Mouse (Mus musculus) bone marrow macrophage, adult 2 months (primary cell): ENCODE data around the gene Dach1. TPM values are rescaled to one million over a fixed set of nuclear protein-coding genes. Genes with fewer than 3 reads are reported as not detected.

ENCODE experiments used
- H3K27ac ChIP-seq: 2 replicates; pipeline ENCODE4 v1.5.1; 2012; ENCODE audit warnings: low read depth, low read length; ENCODE audit not compliant: insufficient read depth
- H3K4me1 ChIP-seq: 2 replicates; pipeline ENCODE4 v1.6.1; 2012; ENCODE audit warnings: low read length; ENCODE audit not compliant: control insufficient read depth, insufficient read depth
- H3K4me3 ChIP-seq: 2 replicates; pipeline ENCODE4 v1.5.1; 2012; ENCODE audit warnings: mild to moderate bottlenecking, low read length, moderate library complexity; ENCODE audit not compliant: insufficient read depth
- CTCF ChIP-seq: IDR thresholded peaks from 2 replicates; pipeline ENCODE4 v1.5.1; 2012; ENCODE audit warnings: low read depth, mild to moderate bottlenecking, low read length, moderate library complexity
- POLR2A ChIP-seq: IDR thresholded peaks from 2 replicates; pipeline ENCODE4 v1.6.1; 2012; ENCODE audit warnings: mild to moderate bottlenecking, low read depth, low read length, borderline replicate concordance
- polyA plus RNA-seq: library from polyadenylated mRNA; stranded (reverse); fragments of >200 nt; gene quantifications from 2 replicates; pipeline ENCODE4 v1.2.4, GENCODE M21; 2012; ENCODE audit not compliant: missing spikeins, insufficient read depth, insufficient read length

Dach1 gene
- polyA plus RNA-seq, 1 experiment, result not detected

GRCm38 (mm10) chr14:98047670-98048069 lies 121.9 kb downstream of the Dach1 start:
- no peak overlapping the region for H3K27ac ChIP-seq
- H3K4me3 ChIP-seq, result no peak overlapping the region
- H3K4me1 ChIP-seq, result no peaks in the 10 kb centered on the region
- no peak for TF ChIP-seq CTCF

GRCm38 (mm10) chr14:98046960-98047359 lies 122.6 kb downstream of the Dach1 start:
- Histone ChIP-seq H3K27ac (no peak overlapping the region), H3K4me3 (no peak overlapping the region), H3K4me1 (no peaks in the 10 kb centered on the region)
- TF ChIP-seq POLR2A (no peak), CTCF (no peak)

DNA sequence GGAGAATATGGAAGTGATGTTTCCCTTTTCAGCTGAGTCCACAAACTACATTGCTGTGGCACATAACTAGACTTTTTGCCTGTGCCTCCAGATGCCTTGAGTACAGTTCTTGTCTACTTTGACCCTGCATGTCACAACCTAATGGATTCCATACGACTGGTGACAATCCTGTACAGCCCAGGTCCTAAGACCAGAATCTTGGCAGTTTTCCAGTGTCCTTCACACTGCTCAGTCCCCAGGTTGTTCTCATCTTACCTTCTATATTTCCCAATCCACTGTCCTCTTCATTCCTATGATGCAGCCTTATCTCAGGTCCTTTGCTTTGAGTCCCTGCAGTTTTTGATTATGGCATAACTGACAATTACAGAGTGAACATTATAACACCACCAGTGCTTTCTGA lies 131.0 kb downstream of the Dach1 start:
- Histone ChIP-seq H3K4me3 (no peak overlapping the region), H3K4me1 (no peaks in the 10 kb centered on the region), H3K27ac (no peak overlapping the region)
- TF ChIP-seq POLR2A (no peak), CTCF (no peak)

GRCm38 (mm10) chr14:98037175-98037574 lies 132.4 kb downstream of the Dach1 start:
- Histone ChIP-seq H3K27ac (no peak overlapping the region), H3K4me1 (no peaks in the 10 kb centered on the region), H3K4me3 (no peak overlapping the region)
- no peak for TF ChIP-seq POLR2A
- no peak for TF ChIP-seq CTCF

GRCm38 (mm10) chr14:98035261-98035660 lies 134.3 kb downstream of the Dach1 start:
- no peaks in the 10 kb centered on the region for H3K4me1 ChIP-seq
- H3K4me3 ChIP-seq, result no peak overlapping the region
- TF ChIP-seq POLR2A, result no peak
- no peak for TF ChIP-seq CTCF
- H3K27ac ChIP-seq, result no peak overlapping the region

- H3K4me3 ChIP-seq, result no peak overlapping the region
- no peaks in the 10 kb centered on the region for H3K4me1 ChIP-seq
- no peak overlapping the region for H3K27ac ChIP-seq
- no peak for TF ChIP-seq POLR2A
- no peak for TF ChIP-seq CTCF
Measured at GRCm38 (mm10) chr14:98023540-98023939, 146.0 kb downstream of the Dach1 start.

GRCm38 (mm10) chr14:98014053-98014452 lies 155.5 kb downstream of the Dach1 start:
- TF ChIP-seq CTCF (no peak), POLR2A (no peak)
- Histone ChIP-seq H3K27ac (no peak overlapping the region), H3K4me1 (no peaks in the 10 kb centered on the region), H3K4me3 (no peak overlapping the region)

GRCm38 (mm10) chr14:98008501-98008900 lies 161.1 kb downstream of the Dach1 start:
- TF ChIP-seq CTCF, result no peak
- TF ChIP-seq POLR2A, result no peak
- Histone ChIP-seq H3K4me3 (no peak overlapping the region), H3K27ac (no peak overlapping the region), H3K4me1 (no peaks in the 10 kb centered on the region)

DNA sequence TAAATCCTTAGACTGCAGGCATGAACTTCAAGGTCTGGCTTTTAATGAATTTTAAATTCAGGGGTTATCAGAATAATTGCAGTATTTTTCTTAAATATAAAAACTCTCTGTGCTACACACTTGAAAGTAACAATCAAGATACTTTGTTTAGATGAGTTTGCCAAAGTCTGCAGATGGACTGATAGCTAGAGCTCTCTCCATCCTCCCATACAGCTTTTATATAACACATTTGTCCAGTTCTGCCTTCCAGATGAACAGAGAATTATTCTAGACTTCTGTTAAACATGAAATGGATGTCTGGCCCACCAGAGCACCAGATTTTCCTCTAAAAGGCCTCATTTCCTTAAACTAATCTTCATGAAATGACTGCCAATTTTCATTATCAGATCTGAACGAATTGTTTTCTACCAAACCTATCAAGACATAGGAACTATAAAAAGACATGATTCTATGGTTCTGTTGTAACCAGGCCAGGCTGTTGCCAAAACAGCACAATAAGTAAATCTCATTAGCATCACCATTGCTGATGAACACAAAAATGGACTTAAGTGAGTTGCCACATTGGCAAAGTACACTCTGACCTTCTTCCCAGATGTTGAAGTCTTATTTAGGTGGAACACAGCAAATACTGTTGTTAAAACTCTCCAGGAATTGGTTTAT lies 167.4 kb downstream of the Dach1 start:
- no peak overlapping the region for H3K4me3 ChIP-seq
- no peak overlapping the region for H3K27ac ChIP-seq
- H3K4me1 ChIP-seq, result no peaks in the 10 kb centered on the region
- no peak for TF ChIP-seq CTCF
- no peak for TF ChIP-seq POLR2A

DNA sequence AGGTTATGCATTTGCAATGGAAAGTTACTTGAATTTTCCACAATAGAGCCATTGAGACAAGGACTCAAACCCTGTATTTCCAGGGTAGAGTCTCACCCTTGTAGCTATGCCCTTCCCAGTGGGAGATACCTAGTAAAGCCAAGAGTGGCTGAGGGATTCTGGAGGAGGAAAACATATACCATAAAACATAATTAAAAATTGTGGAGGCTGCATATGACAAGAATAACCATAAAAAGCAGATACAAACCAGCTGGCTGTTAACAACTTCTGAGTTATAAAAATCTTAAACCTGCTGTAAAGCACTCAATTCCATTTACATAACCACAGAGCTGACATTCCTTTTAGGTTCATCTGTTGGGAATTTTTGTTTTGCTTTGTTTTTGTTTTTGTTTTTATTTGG lies 171.0 kb downstream of the Dach1 start:
- H3K4me1 ChIP-seq, result no peaks in the 10 kb centered on the region
- TF ChIP-seq POLR2A, result no peak
- no peak for TF ChIP-seq CTCF
- H3K4me3 ChIP-seq, result no peak overlapping the region
- H3K27ac ChIP-seq, result no peak overlapping the region

GRCm38 (mm10) chr14:97983251-97983650 lies 186.3 kb downstream of the Dach1 start:
- Histone ChIP-seq H3K4me3 (no peak overlapping the region), H3K4me1 (no peaks in the 10 kb centered on the region), H3K27ac (no peak overlapping the region)
- TF ChIP-seq CTCF, result no peak
